Mouse (Mus musculus): Measurements from ENCODE around the gene Exoc2. TPM values are rescaled to one million over a fixed set of nuclear protein-coding genes. Genes with fewer than 3 reads are reported as not detected.

Exoc2 gene
- polyA plus RNA-seq, 1 experiment from 2014 or later = 28.8 TPM

GRCm38 (mm10) chr13:30833476-30834149 lies 140.3 kb downstream of the Exoc2 start:
- H3K9me3 ChIP-seq (replicated peaks; ENCODE audit: control insufficient read depth, low read length) = no peaks in the 10 kb centered on the region
- 65% methylated on average over 6 of the region's 6 CpGs for WGBS
- H3K27ac ChIP-seq (ENCODE audit: low read length) = no peak overlapping the region
- no peak overlapping the region for H3K9ac ChIP-seq (ENCODE audit: low read length)
- H3K36me3 ChIP-seq (ENCODE audit: control insufficient read depth, insufficient read depth, low read length) = no peaks in the 10 kb centered on the region
- ATAC-seq (ENCODE audit: insufficient read depth, low FRiP score) = no peak
- no peaks in the 10 kb centered on the region for H3K27me3 ChIP-seq (ENCODE audit: control insufficient read depth, insufficient read depth, low read length)
- H3K4me2 ChIP-seq (ENCODE audit: low read depth, low read length) = no peak overlapping the region
- H3K4me3 ChIP-seq (replicated peaks; ENCODE audit: low read length) = no peak overlapping the region
- no peaks in the 10 kb centered on the region for H3K4me1 ChIP-seq (ENCODE audit: control insufficient read depth, insufficient read depth, low read length)

GRCm38 (mm10) chr13:30831369-30831768 lies 142.5 kb downstream of the Exoc2 start:
- WGBS = 73% methylated on average over 6 of the region's 6 CpGs
- Histone ChIP-seq H3K27ac (ENCODE audit: low read length) (no peak overlapping the region), H3K27me3 (ENCODE audit: control insufficient read depth, insufficient read depth, low read length) (no peaks in the 10 kb centered on the region), H3K4me2 (ENCODE audit: low read depth, low read length) (no peak overlapping the region), H3K4me1 (ENCODE audit: control insufficient read depth, insufficient read depth, low read length) (no peaks in the 10 kb centered on the region), H3K4me3 (replicated peaks; ENCODE audit: low read length) (no peak overlapping the region), H3K36me3 (ENCODE audit: control insufficient read depth, insufficient read depth, low read length) (no peaks in the 10 kb centered on the region), H3K9ac (ENCODE audit: low read length) (no peak overlapping the region), H3K9me3 (replicated peaks; ENCODE audit: control insufficient read depth, low read length) (no peaks in the 10 kb centered on the region)
- no peak for ATAC-seq (ENCODE audit: insufficient read depth, low FRiP score)

- Histone ChIP-seq H3K4me1 (ENCODE audit: control insufficient read depth, insufficient read depth, low read length) (no peaks in the 10 kb centered on the region), H3K4me2 (ENCODE audit: low read depth, low read length) (no peak overlapping the region), H3K9ac (ENCODE audit: low read length) (no peak overlapping the region), H3K27me3 (ENCODE audit: control insufficient read depth, insufficient read depth, low read length) (no peaks in the 10 kb centered on the region), H3K9me3 (replicated peaks; ENCODE audit: control insufficient read depth, low read length) (no peaks in the 10 kb centered on the region), H3K4me3 (replicated peaks; ENCODE audit: low read length) (no peak overlapping the region), H3K36me3 (ENCODE audit: control insufficient read depth, insufficient read depth, low read length) (peaks cover 8% of the 10 kb centered on the region; the same call in 1 of the 2 replicates), H3K27ac (ENCODE audit: low read length) (no peak overlapping the region)
- 92% methylated on average over 7 of the region's 7 CpGs for WGBS
- no peak for ATAC-seq (ENCODE audit: insufficient read depth, low FRiP score)
Measured at GRCm38 (mm10) chr13:30826511-30826910, 147.4 kb downstream of the Exoc2 start.

- WGBS = 61% methylated on average over 3 of the region's 3 CpGs
- no peaks in the 10 kb centered on the region for H3K4me1 ChIP-seq (ENCODE audit: control insufficient read depth, insufficient read depth, low read length)
- H3K36me3 ChIP-seq (ENCODE audit: control insufficient read depth, insufficient read depth, low read length) = peaks cover 10% of the 10 kb centered on the region; the same call in 1 of the 2 replicates
- no peak for ATAC-seq (ENCODE audit: insufficient read depth, low FRiP score)
- no peaks in the 10 kb centered on the region for H3K27me3 ChIP-seq (ENCODE audit: control insufficient read depth, insufficient read depth, low read length)
- no peak overlapping the region for H3K4me2 ChIP-seq (ENCODE audit: low read depth, low read length)
- H3K9ac ChIP-seq (ENCODE audit: low read length) = no peak overlapping the region
- no peaks in the 10 kb centered on the region for H3K9me3 ChIP-seq (replicated peaks; ENCODE audit: control insufficient read depth, low read length)
- no peak overlapping the region for H3K4me3 ChIP-seq (replicated peaks; ENCODE audit: low read length)
- no peak overlapping the region for H3K27ac ChIP-seq (ENCODE audit: low read length)
Measured at GRCm38 (mm10) chr13:30824903-30825302, 149.0 kb downstream of the Exoc2 start.

GRCm38 (mm10) chr13:30820555-30820954 lies 153.3 kb downstream of the Exoc2 start:
- Histone ChIP-seq H3K27ac (ENCODE audit: low read length) (no peak overlapping the region), H3K4me3 (replicated peaks; ENCODE audit: low read length) (no peak overlapping the region), H3K9me3 (replicated peaks; ENCODE audit: control insufficient read depth, low read length) (no peaks in the 10 kb centered on the region), H3K27me3 (ENCODE audit: control insufficient read depth, insufficient read depth, low read length) (no peaks in the 10 kb centered on the region), H3K9ac (ENCODE audit: low read length) (no peak overlapping the region), H3K4me2 (ENCODE audit: low read depth, low read length) (no peak overlapping the region), H3K4me1 (ENCODE audit: control insufficient read depth, insufficient read depth, low read length) (no peaks in the 10 kb centered on the region), H3K36me3 (ENCODE audit: control insufficient read depth, insufficient read depth, low read length) (peaks cover 10% of the 10 kb centered on the region; the same call in 1 of the 2 replicates)
- no peak for ATAC-seq (ENCODE audit: insufficient read depth, low FRiP score)
- WGBS = 83% methylated on average over 7 of the region's 7 CpGs

GRCm38 (mm10) chr13:30819891-30820290 lies 154.0 kb downstream of the Exoc2 start:
- Histone ChIP-seq H3K4me1 (ENCODE audit: control insufficient read depth, insufficient read depth, low read length) (no peaks in the 10 kb centered on the region), H3K27ac (ENCODE audit: low read length) (no peak overlapping the region), H3K4me3 (replicated peaks; ENCODE audit: low read length) (no peak overlapping the region), H3K9me3 (replicated peaks; ENCODE audit: control insufficient read depth, low read length) (no peaks in the 10 kb centered on the region), H3K27me3 (ENCODE audit: control insufficient read depth, insufficient read depth, low read length) (no peaks in the 10 kb centered on the region), H3K4me2 (ENCODE audit: low read depth, low read length) (no peak overlapping the region), H3K9ac (ENCODE audit: low read length) (no peak overlapping the region), H3K36me3 (ENCODE audit: control insufficient read depth, insufficient read depth, low read length) (peaks cover 10% of the 10 kb centered on the region; the same call in 1 of the 2 replicates)
- ATAC-seq (ENCODE audit: insufficient read depth, low FRiP score) = no peak
- WGBS = 87% methylated on average over 2 of the region's 2 CpGs

- H3K36me3 ChIP-seq (ENCODE audit: control insufficient read depth, insufficient read depth, low read length) = peaks cover 10% of the 10 kb centered on the region; the same call in 1 of the 2 replicates
- ATAC-seq (ENCODE audit: insufficient read depth, low FRiP score) = no peak
- H3K27me3 ChIP-seq (ENCODE audit: control insufficient read depth, insufficient read depth, low read length) = no peaks in the 10 kb centered on the region
- no peak overlapping the region for H3K9ac ChIP-seq (ENCODE audit: low read length)
- no peaks in the 10 kb centered on the region for H3K9me3 ChIP-seq (replicated peaks; ENCODE audit: control insufficient read depth, low read length)
- WGBS = 94% methylated on average over 5 of the region's 5 CpGs
- H3K27ac ChIP-seq (ENCODE audit: low read length) = no peak overlapping the region
- no peaks in the 10 kb centered on the region for H3K4me1 ChIP-seq (ENCODE audit: control insufficient read depth, insufficient read depth, low read length)
- no peak overlapping the region for H3K4me2 ChIP-seq (ENCODE audit: low read depth, low read length)
- H3K4me3 ChIP-seq (replicated peaks; ENCODE audit: low read length) = no peak overlapping the region
Measured at GRCm38 (mm10) chr13:30817436-30817835, 156.5 kb downstream of the Exoc2 start.

- no peak overlapping the region for H3K4me2 ChIP-seq (ENCODE audit: low read depth, low read length)
- no peak overlapping the region for H3K9ac ChIP-seq (ENCODE audit: low read length)
- H3K9me3 ChIP-seq (replicated peaks; ENCODE audit: control insufficient read depth, low read length) = no peaks in the 10 kb centered on the region
- H3K27ac ChIP-seq (ENCODE audit: low read length) = no peak overlapping the region
- H3K36me3 ChIP-seq (ENCODE audit: control insufficient read depth, insufficient read depth, low read length) = 0 out of 2 replicates have a peak, but pooled peaks cover 3% of the 10 kb centered on the region
- no peaks in the 10 kb centered on the region for H3K27me3 ChIP-seq (ENCODE audit: control insufficient read depth, insufficient read depth, low read length)
- no peak for ATAC-seq (ENCODE audit: insufficient read depth, low FRiP score)
- WGBS = 89% methylated on average over 5 of the region's 5 CpGs
- no peak overlapping the region for H3K4me3 ChIP-seq (replicated peaks; ENCODE audit: low read length)
- H3K4me1 ChIP-seq (ENCODE audit: control insufficient read depth, insufficient read depth, low read length) = no peaks in the 10 kb centered on the region
Measured at GRCm38 (mm10) chr13:30814256-30814655, 159.6 kb downstream of the Exoc2 start.

GRCm38 (mm10) chr13:30813464-30813863 lies 160.4 kb downstream of the Exoc2 start:
- H3K4me3 ChIP-seq (replicated peaks; ENCODE audit: low read length) = no peak overlapping the region
- H3K9ac ChIP-seq (ENCODE audit: low read length) = no peak overlapping the region
- no peak for ATAC-seq (ENCODE audit: insufficient read depth, low FRiP score)
- H3K36me3 ChIP-seq (ENCODE audit: control insufficient read depth, insufficient read depth, low read length) = 0 out of 2 replicates have a peak, but pooled peaks cover 3% of the 10 kb centered on the region
- H3K27ac ChIP-seq (ENCODE audit: low read length) = no peak overlapping the region
- 82% methylated on average over 5 of the region's 5 CpGs for WGBS
- H3K4me1 ChIP-seq (ENCODE audit: control insufficient read depth, insufficient read depth, low read length) = no peaks in the 10 kb centered on the region
- H3K4me2 ChIP-seq (ENCODE audit: low read depth, low read length) = no peak overlapping the region
- H3K27me3 ChIP-seq (ENCODE audit: control insufficient read depth, insufficient read depth, low read length) = no peaks in the 10 kb centered on the region
- H3K9me3 ChIP-seq (replicated peaks; ENCODE audit: control insufficient read depth, low read length) = no peaks in the 10 kb centered on the region
